Mouse (Mus musculus) limb, embryonic 10.5 days (tissue): ENCODE measurements around the gene Snx8. TPM values are rescaled to one million over a fixed set of nuclear protein-coding genes. Genes with fewer than 3 reads are reported as not detected.

Experiments
- DNase-seq: peaks from one replicate; pipeline ENCODE4 v3.0.0-alpha.2; 2017; ENCODE audit warnings: low spot score
- H3K27ac ChIP-seq: fragments of 300-500 bp; sonication (generic); 2 replicates; pipeline ENCODE4 v1.5.1; 2016; ENCODE audit warnings: mild to moderate bottlenecking
- H3K27me3 ChIP-seq: fragments of 300-500 bp; sonication (generic); 2 replicates; pipeline ENCODE4 v1.6.1; 2016; ENCODE audit warnings: low read depth, mild to moderate bottlenecking; ENCODE audit not compliant: poor library complexity, severe bottlenecking
- H3K36me3 ChIP-seq: fragments of 300-500 bp; sonication (generic); 2 replicates; pipeline ENCODE4 v1.6.1; 2016; ENCODE audit warnings: mild to moderate bottlenecking, moderate library complexity
- H3K4me1 ChIP-seq: fragments of 300-500 bp; sonication (generic); 2 replicates; pipeline ENCODE4 v1.6.1; 2016
- H3K4me3 ChIP-seq: fragments of 300-500 bp; sonication (generic); 2 replicates; pipeline ENCODE4 v1.5.1; 2016; ENCODE audit warnings: mild to moderate bottlenecking, moderate library complexity
- H3K9me3 ChIP-seq: fragments of 300-500 bp; sonication (generic); replicated peaks from 2 replicates; pipeline ENCODE4 v1.6.1; 2016; ENCODE audit warnings: mild to moderate bottlenecking
- WGBS: fragments of 180-500 bp; shearing (Covaris S2); methylation state at CpG from one replicate; pipeline ENCODE4 v1.1.7; 2016; 5-methylcytosine and 5-hydroxymethylcytosine counted together
- microRNA-seq: library from miRNA; unstranded; fragments of <30 nt; microRNA quantifications from one replicate; pipeline ENCODE4, GENCODE M21; 2017
- polyA plus RNA-seq: library from polyadenylated mRNA; unstranded; fragments of >200 nt; fragmentation: Nextera tagmentation; extraction: Ambion mirVana; gene quantifications from 2 replicates; pipeline ENCODE4 v1.2.1, GENCODE M21; 2016

Gene Snx8
- polyA plus RNA-seq, 1 experiment from 2014 or later, result 22.4 TPM

DNA sequence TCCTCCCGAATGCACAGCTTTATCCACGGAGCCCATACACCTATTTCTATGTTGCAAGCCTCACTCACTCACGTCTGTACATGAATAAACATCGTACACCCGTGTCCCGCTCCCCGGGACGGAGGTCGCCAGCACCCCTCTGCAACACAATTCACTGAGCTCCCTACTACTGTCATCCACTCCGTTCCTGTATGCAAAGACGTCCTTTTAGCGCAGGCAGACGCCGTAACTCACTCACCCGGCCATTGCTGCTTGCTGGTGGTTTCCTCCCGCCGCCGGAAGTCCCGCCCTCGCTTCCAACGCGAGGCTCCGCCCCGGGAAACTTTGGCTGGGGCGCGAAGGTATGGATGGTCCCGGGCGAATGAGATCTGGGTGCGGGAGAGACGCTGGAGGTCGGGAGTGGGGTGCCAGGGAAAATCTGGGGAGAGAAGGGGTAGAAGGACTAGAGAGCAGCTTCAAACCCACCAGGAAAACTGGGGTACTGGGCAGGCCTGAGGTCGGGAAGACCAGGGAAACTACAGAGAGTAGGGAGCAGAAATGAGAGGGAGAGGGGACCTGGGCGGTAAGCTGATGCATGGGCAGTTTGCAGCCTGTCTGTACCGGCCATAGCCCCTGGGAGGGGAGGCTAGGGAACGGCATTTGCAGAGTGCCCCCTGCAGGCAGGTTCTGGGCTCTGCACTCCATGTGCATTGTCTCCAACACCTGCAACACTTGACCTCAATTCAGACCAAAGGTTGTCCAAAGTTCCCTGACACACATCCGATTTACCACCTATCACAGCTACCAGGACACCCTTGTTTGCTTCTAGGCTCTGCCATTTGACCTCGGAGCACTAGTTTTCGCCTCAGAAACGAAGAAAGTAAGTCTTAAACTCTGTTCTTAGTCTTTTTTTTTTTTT lies 57.2 kb downstream of the Snx8 start, which contains the start of gene Mrm2:
TSS of gene Mrm2 (minus strand) at position 284 of the 898 bp plus-strand sequence.
- H3K4me1 ChIP-seq, result peaks cover 18% of the 10 kb centered on the region
- H3K27me3 ChIP-seq, result no peaks in the 10 kb centered on the region
- peak; percentile 93 for DNase-seq
- WGBS, result under 1% methylated on average over 39 of the region's 39 CpGs
- H3K9me3 ChIP-seq, result no peaks in the 10 kb centered on the region
- H3K27ac ChIP-seq, result peak within 1 kb of the TSS; percentile 92
- peak within 1 kb of the TSS; percentile 75 for H3K4me3 ChIP-seq
- peaks cover 50% of the 10 kb centered on the region for H3K36me3 ChIP-seq

DNA sequence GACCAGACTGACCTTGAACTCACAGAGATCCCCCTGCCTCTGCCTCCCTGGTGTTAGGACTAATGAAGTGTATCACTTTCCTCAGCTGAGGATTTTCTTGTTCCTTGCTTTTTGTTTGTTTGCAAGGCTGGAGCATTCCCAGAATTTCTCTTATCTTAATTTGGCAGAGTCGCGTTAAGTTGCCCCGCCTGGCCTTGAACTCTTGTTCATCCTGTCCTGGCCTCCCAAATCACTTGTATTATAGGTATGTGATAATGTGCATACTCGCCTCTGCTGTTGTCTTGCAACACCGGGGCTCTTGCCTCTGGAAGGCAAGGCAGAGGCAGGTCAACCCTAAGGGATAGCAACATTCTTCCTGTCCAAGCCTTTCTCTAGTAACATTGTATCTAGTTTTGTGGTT lies 65.0 kb downstream of the Snx8 start:
- 87% methylated on average over 5 of the region's 5 CpGs for WGBS
- Histone ChIP-seq H3K9me3 (no peaks in the 10 kb centered on the region), H3K27ac (no peak overlapping the region), H3K4me3 (no peak overlapping the region), H3K4me1 (peaks cover 22% of the 10 kb centered on the region), H3K36me3 (peaks cover 48% of the 10 kb centered on the region), H3K27me3 (no peaks in the 10 kb centered on the region)
- DNase-seq, result no peak

DNA sequence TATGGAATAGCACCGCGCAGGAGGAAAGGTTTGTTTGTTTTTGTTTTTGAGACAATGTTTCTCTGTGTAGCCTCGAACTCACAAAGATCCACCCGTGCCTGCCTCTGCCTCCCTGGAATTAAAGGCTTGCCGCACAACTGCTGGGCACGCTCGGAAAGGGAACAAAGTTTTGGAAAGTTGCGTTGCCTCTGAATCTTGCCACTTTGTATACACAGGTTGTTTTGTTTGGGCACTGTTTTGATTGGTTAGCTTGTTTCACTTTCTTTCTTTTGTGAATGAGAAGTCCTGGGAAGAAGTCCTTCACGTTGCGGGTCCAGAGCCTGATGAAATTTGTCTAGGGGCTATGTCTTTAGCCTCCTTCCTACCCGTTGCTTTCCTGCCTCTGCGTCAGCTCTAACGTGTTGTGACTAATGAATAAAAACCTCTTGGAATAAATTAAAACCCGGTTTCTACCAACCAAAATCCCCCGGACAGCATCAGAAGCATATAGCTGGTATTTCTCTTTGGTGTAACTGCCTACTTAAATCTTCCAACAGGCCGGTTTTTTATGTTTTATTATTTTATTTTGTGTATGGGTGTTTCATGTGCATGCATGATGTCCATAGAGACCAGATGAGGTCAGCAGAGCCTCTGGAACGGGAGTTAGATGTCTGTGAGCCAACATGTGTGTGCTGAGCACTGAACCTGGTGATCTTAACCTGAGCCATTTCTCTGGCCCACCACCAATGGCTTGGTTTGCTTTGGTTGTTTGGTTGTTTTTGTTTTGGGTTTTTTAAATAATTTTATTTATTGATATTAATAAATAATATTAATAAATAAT lies 67.1 kb downstream of the Snx8 start:
- peak overlapping the region; percentile 97 for H3K27ac ChIP-seq
- H3K4me3 ChIP-seq, result peak overlapping the region; percentile 91
- no peaks in the 10 kb centered on the region for H3K27me3 ChIP-seq
- H3K4me1 ChIP-seq, result peaks cover 23% of the 10 kb centered on the region
- no peak for DNase-seq
- H3K36me3 ChIP-seq, result peaks cover 42% of the 10 kb centered on the region
- no peaks in the 10 kb centered on the region for H3K9me3 ChIP-seq
- WGBS, result 4% methylated on average over 17 of the region's 17 CpGs

DNA sequence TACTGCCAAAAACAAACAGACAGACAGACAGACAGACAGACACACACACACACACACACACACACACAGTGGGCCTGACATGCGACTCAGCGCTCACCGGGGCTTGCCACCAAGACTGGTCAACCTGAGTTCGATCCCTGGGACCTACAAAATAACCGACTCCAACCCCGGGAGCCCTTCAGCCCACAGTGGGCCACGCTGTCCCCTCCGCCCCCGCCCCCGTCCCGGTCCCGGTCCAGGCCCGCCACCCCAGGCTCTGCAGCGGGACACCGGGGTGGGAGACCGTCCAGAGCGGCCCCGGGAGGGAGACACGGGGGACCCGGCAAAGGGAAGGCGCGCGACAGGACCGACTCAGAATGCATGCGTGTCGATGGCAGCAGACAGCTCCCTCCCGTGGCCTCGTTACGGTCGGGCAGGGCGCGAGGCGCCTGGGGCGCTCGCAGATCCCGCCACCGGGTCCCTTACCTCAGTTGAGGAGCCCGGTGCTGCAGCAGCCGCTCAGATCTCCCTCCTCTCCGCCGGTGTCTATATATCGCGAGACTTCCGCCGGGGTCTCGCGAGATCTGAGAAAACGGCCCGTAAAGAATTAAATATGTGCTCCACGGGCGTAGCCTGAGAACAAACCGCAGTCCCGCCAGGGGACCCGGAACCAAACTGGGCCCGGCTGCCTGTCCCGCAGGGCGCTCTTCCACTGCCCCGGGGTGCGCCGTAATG lies 67.9 kb downstream of the Snx8 start, which contains the start of the genes Mad1l1 and Nudt1:
TSS of gene Mad1l1 (minus strand) at position 511 of the 714 bp plus-strand sequence.
TSS of gene Nudt1 (plus strand) at position 615 of the 714 bp plus-strand sequence.
- DNase-seq, result peak; percentile 91
- Histone ChIP-seq H3K4me1 (peaks cover 24% of the 10 kb centered on the region), H3K36me3 (peaks cover 40% of the 10 kb centered on the region), H3K4me3 (peak within 1 kb of the TSS; percentile 91), H3K27me3 (no peaks in the 10 kb centered on the region), H3K27ac (peak within 1 kb of the TSS; percentile 97), H3K9me3 (no peaks in the 10 kb centered on the region)
- WGBS, result under 1% methylated on average over 60 of the region's 60 CpGs

DNA sequence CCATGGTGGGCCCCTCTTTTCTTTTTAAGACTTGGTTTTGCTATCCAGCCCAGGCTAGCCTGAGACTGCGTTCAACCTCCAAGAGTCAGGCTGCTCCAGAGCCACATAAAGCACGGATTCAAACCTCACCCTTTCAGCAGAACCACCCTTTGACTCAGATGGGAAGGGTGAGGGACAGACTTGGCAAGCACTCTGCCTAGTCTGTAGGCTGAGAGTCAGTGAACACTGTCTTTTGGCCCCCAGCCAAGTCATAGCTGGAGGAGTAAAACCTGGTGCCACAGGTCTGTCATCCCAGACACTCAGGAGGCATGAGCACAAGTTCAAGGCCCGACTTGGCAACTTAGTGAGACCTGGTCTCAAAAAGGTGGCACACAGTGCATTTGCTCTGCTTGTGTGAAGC lies 72.3 kb downstream of the Snx8 start:
- H3K36me3 ChIP-seq, result peaks cover 55% of the 10 kb centered on the region
- no peaks in the 10 kb centered on the region for H3K9me3 ChIP-seq
- H3K4me3 ChIP-seq, result no peak overlapping the region
- no peak overlapping the region for H3K27ac ChIP-seq
- H3K4me1 ChIP-seq, result peaks cover 25% of the 10 kb centered on the region
- 88% methylated on average over 3 of the region's 3 CpGs for WGBS
- no peaks in the 10 kb centered on the region for H3K27me3 ChIP-seq
- DNase-seq, result no peak

DNA sequence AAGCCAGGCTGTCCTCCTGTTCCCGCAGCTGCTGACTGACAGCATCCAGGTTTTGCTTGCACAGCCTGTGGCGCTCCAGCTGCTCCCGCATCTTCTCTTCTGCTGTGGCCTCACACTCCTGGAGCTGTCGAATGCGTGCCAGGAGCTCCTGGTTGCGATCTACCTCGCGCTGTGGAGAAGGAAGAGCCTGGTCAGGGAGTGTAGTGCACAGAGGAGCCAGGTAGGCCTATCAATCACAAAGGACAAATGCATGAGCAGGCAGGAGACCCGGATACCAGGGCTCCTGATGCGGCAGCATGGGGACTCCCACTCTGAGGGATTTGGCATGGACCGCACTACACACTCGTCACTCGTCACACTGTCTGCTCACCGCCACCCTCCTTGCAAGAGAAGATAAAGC lies 81.5 kb downstream of the Snx8 start:
- Histone ChIP-seq H3K27me3 (no peaks in the 10 kb centered on the region), H3K36me3 (peaks cover 99% of the 10 kb centered on the region), H3K9me3 (no peaks in the 10 kb centered on the region), H3K4me1 (no peaks in the 10 kb centered on the region), H3K27ac (no peak overlapping the region), H3K4me3 (no peak overlapping the region)
- 93% methylated on average over 14 of the region's 14 CpGs for WGBS
- DNase-seq, result no peak

DNA sequence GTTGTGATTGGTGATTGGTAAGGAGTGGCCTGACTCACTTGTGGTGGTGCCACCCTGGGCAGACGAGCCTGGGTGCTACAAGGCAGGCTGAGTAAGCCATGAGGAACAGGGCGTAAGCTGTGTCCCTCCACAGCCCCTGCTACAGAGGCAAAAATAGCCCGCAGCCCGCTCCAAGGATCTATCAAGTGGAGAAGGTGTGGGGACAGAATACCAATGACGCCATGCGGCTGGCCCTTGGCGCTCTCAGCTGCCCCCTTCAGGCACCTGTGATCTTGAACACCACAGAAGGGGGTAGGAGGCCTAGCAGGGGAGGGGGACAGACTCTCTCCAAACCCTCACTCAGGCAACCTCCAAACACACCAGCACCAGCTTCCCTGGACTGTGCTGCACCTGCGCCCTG lies 83.0 kb downstream of the Snx8 start:
- Histone ChIP-seq H3K27ac (no peak overlapping the region), H3K36me3 (peaks cover 99% of the 10 kb centered on the region), H3K4me1 (no peaks in the 10 kb centered on the region), H3K9me3 (no peaks in the 10 kb centered on the region), H3K4me3 (no peak overlapping the region), H3K27me3 (no peaks in the 10 kb centered on the region)
- no peak for DNase-seq
- 89% methylated on average over 8 of the region's 8 CpGs for WGBS

DNA sequence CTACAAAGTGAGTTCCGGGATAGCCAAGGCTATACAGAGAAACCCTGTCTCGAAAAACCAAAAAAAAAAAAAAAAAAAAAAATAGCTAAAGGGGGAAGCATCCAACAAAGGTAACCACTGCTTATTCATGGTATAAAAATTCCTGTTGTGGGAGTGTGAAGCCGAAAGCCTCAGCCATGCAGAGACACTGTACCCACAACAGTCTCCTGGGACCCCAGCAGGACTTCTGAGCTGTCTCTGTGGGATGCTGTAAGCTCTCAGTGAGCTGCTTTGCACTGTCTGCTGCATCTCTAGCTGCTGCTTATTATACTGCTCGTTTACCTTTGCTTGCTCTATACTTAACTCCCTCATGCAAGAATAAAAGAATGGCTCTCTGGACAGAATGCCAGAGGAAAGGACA lies 90.8 kb downstream of the Snx8 start:
- Histone ChIP-seq H3K27me3 (no peaks in the 10 kb centered on the region), H3K36me3 (peaks cover 95% of the 10 kb centered on the region), H3K4me3 (no peak overlapping the region), H3K27ac (no peak overlapping the region), H3K4me1 (no peaks in the 10 kb centered on the region), H3K9me3 (no peaks in the 10 kb centered on the region)
- WGBS, result 91% methylated on average over 4 of the region's 4 CpGs
- no peak for DNase-seq

DNA sequence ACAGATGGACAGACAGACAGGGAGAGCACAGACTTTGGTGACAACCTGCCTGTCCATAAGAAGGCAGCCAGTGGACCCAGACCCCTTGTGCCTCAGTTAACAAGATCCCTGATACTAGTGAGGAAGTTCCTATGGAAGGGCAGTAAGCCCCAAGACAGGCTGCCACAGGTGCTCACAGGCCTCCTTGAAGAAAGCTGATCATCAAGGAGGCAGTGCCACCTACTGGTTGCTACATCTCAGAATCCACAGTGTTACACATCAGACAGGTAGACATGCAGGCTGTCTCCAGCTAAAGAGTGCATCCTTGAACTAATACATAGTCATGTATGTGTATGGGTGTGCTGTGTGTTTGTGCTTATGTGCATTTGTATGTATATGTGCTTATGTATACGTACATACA lies 96.9 kb downstream of the Snx8 start:
- DNase-seq, result peak; percentile 51
- H3K4me3 ChIP-seq, result no peak overlapping the region
- no peaks in the 10 kb centered on the region for H3K9me3 ChIP-seq
- no peaks in the 10 kb centered on the region for H3K4me1 ChIP-seq
- WGBS, result 93% methylated on average over 1 of the region's 1 CpGs
- no peaks in the 10 kb centered on the region for H3K27me3 ChIP-seq
- no peak overlapping the region for H3K27ac ChIP-seq
- peaks cover 94% of the 10 kb centered on the region for H3K36me3 ChIP-seq

Small RNA genes lying within 50 kb of the gene (microRNA-seq; reads per million reads assigned to microRNA genes)
- gene Mir7038, result not detected

Other genes with a start within 250 kb of the Snx8 start
- 68.7 and 68.9 TPM in 2 replicates for gene Mad1l1, start 67.7 kb downstream of the Snx8 start, polyA plus RNA-seq
- 66.8 and 71.8 TPM in 2 replicates for gene Nudt1, start 67.6 kb downstream of the Snx8 start, polyA plus RNA-seq
- 22.2 and 24.1 TPM in 2 replicates for gene Mrm2, start 57.4 kb downstream of the Snx8 start, polyA plus RNA-seq
- gene Eif3b, start 30.1 kb upstream of the Snx8 start, polyA plus RNA-seq, result 201 and 231 TPM in 2 replicates
- gene Gm4869, start 56.4 kb upstream of the Snx8 start, polyA plus RNA-seq, result not detected in 2 replicates
- 20.7 and 20.9 TPM in 2 replicates for gene Chst12, start 116.3 kb upstream of the Snx8 start, polyA plus RNA-seq
- not detected in 2 replicates for gene Grifin, start 175.8 kb upstream of the Snx8 start, polyA plus RNA-seq
- gene Lfng, start 218.1 kb upstream of the Snx8 start, polyA plus RNA-seq, result 4.3 and 5.8 TPM in 2 replicates